Mouse (Mus musculus): ENCODE data around the gene Slc25a30. TPM values are rescaled to one million over a fixed set of nuclear protein-coding genes. Genes with fewer than 3 reads are reported as not detected.

Slc25a30 gene
- 3.5 and 4.0 TPM in 2 replicates for polyA plus RNA-seq (2012; rRNA removed)

DNA sequence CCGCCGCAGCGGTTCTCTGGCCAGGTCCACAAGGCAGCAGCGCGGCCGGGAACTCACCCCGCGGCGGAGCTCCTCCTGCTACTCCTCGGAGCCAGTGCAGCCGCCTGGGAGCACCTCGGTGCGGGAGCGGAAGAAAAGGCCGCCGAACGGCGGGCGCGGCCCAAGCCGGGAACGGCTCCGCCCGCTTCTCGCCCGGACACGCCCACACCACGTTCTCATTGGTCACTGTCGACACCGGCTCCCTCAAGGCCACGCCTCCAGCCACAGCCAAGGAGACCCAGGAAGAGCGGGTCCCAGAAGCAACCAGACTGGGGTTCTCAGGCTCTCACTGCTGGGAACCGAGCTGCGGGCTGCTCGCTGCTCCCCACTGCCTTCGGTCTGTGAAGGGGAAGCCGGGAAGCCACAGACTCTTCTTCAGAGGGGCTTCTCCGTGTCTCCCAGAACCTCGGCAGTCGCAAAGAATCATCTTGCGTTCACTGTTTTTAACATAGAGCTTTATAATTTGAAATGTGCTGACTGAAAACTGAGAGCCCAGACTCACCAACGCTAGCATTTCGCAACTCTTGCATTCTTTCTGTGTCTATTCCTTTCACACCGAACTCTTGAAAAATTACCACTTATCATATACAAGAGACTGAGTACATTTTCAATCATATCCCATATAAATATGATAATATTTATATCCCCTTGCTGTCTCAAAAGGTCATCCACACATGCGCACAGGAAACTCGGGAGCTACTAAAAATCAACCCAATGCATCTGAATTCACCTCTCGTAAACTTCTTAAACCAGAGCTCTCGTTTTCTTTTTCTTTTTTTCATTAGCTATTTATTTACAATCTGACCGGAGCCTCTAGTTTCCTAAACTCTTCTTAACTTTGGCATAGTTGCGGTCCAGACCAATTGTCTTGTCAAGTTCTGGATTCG, at the start of gene Slc25a30:
TSS of gene Slc25a30 (minus strand) at position 170 of the 926 bp plus-strand sequence.

DNA sequence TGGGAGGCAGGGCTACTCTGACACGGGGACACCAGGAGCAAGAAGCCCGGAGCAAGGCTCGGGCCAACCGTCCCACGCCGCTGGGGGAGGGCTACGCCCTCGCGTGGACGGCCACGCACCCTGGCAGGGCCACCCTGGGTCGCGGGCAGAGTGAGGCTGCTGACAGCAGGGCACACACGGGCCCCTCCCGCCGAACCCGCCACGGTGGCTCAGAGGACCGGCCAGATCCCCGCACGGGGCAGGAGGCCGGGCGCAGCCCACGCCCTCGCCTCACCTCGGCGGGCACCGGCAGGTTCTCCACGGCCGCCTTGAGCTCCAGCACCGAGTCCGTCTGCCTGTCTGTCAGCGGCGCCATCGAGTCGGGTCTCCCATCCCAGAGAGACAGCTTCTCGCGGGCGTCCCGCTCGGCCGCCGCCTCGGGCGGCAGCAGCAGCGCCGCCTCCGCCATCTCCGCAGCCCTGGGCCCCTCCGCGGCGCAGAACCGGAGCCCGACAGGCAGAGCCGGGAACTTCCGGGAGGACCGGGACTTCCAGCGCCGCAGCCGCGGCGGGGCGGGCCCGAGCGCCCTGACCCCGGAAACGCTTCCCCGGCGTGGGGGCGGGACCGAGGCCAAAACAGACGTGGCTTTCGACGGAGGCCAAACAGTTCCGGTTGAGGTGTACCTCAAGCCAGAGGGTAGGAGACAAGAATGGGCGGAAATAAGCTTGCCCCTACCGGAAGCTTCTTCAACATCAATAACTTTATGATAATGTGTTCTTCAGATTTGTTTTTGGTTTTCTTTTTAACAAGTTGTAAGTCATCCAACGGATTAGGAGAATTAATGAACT, 32.6 kb downstream of the Slc25a30 start, which contains the start of gene Cog3:
TSS of gene Cog3 (minus strand) at position 527 of the 827 bp plus-strand sequence.

Other genes with a start within 250 kb of the Slc25a30 start
- gene Spert, start 193.9 kb downstream of the Slc25a30 start, polyA plus RNA-seq (2012; rRNA removed), result not detected in 2 replicates
- gene Erich6b, start 144.8 kb downstream of the Slc25a30 start, polyA plus RNA-seq (2012; rRNA removed), result not detected in 2 replicates
- gene Cog3, start 32.5 kb downstream of the Slc25a30 start, polyA plus RNA-seq (2012; rRNA removed), result 6.8 and 8.2 TPM in 2 replicates
- gene Tpt1, start 58.1 kb upstream of the Slc25a30 start, polyA plus RNA-seq (2012; rRNA removed), result 1,474 and 1,670 TPM in 2 replicates
- not detected in 2 replicates for gene Kctd4, start 168.0 kb upstream of the Slc25a30 start, polyA plus RNA-seq (2012; rRNA removed)
- gene Gtf2f2, start 223.8 kb upstream of the Slc25a30 start, polyA plus RNA-seq (2012; rRNA removed), result 16.3 TPM in 2 replicates